Mouse (Mus musculus) liver, embryonic 13.5 days (tissue): ENCODE data around the gene AW011738. TPM values are rescaled to one million over a fixed set of nuclear protein-coding genes. Genes with fewer than 3 reads are reported as not detected.

Source experiments
- ATAC-seq: fragments of 200-750 bp; cut with Nextera tagmentation; 2 replicates; pipeline ENCODE4 v1.8.0; 2017; ENCODE audit warnings: low read depth, mild to moderate bottlenecking, moderate number of reproducible peaks, moderate library complexity
- DNase-seq: peaks from one replicate; pipeline ENCODE4 v3.0.0; 2022
- H3K27ac ChIP-seq: fragments of 300-500 bp; sonication (generic); 2 replicates; pipeline ENCODE4 v1.5.1; 2015; ENCODE audit warnings: moderate library complexity, mild to moderate bottlenecking, inconsistent platforms
- H3K27me3 ChIP-seq: fragments of 300-500 bp; sonication (generic); 2 replicates; pipeline ENCODE4 v1.6.1; 2015; ENCODE audit warnings: mild to moderate bottlenecking, inconsistent platforms
- H3K36me3 ChIP-seq: fragments of 300-500 bp; sonication (generic); 2 replicates; pipeline ENCODE4 v1.6.1; 2015; ENCODE audit warnings: mild to moderate bottlenecking, inconsistent platforms
- H3K4me1 ChIP-seq: fragments of 300-500 bp; sonication (generic); replicated peaks from 2 replicates; pipeline ENCODE4 v1.6.1; 2015; ENCODE audit warnings: inconsistent platforms
- H3K4me2 ChIP-seq: fragments of 300-500 bp; sonication (generic); 2 replicates; pipeline ENCODE4 v1.6.1; 2015; ENCODE audit warnings: inconsistent platforms, mild to moderate bottlenecking, moderate library complexity
- H3K4me3 ChIP-seq: fragments of 300-500 bp; sonication (generic); replicated peaks from 2 replicates; pipeline ENCODE4 v1.5.1; 2015; ENCODE audit warnings: mild to moderate bottlenecking, inconsistent platforms
- H3K9ac ChIP-seq: fragments of 300-500 bp; sonication (generic); 2 replicates; pipeline ENCODE4 v1.6.1; 2015; ENCODE audit warnings: mild to moderate bottlenecking, inconsistent platforms
- H3K9me3 ChIP-seq: fragments of 300-500 bp; sonication (generic); replicated peaks from 2 replicates; pipeline ENCODE4 v1.6.1; 2016; ENCODE audit warnings: inconsistent platforms
- WGBS: fragments of 180-500 bp; shearing (Covaris S2); methylation state at CpG from one replicate; pipeline ENCODE4 v1.1.7; 2015; ENCODE audit not compliant: insufficient replicate concordance; 5-methylcytosine and 5-hydroxymethylcytosine counted together
- polyA plus RNA-seq: library from polyadenylated mRNA; unstranded; fragments of >200 nt; fragmentation: Nextera tagmentation; extraction: Ambion mirVana; gene quantifications from 2 replicates; pipeline ENCODE4 v1.2.1, GENCODE M21; 2015

AW011738 gene
- polyA plus RNA-seq, 1 experiment from 2014 or later, result 0.89 TPM

DNA sequence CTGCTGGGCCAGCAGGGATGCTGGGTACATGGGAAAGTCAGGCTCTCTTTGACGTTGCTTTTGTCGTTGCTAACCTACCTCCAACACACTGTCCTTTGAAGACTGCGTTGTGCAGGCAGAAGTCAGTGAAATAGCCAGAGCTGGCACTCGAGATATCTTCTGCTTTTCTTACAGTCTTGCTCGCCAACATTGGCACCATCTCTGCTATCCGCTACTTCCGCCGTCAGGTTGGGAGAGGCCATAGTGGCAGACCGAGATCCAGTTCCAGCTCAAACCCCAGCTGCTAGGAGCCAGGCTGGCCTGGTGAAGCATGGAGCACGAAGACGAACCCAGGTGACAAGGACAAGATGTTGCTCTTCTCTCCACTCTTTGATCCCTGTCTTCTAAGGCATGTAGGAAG lies 16.8 kb downstream of the AW011738 start:
- 79% methylated on average over 11 of the region's 11 CpGs for WGBS
- Histone ChIP-seq H3K4me3 (no peak overlapping the region), H3K4me2 (no peak overlapping the region), H3K27ac (no peak overlapping the region), H3K36me3 (no peaks in the 10 kb centered on the region), H3K9ac (no peak overlapping the region), H3K9me3 (no peaks in the 10 kb centered on the region), H3K4me1 (no peaks in the 10 kb centered on the region), H3K27me3 (peaks cover 8% of the 10 kb centered on the region)
- ATAC-seq, result no peak
- DNase-seq, result no peak

DNA sequence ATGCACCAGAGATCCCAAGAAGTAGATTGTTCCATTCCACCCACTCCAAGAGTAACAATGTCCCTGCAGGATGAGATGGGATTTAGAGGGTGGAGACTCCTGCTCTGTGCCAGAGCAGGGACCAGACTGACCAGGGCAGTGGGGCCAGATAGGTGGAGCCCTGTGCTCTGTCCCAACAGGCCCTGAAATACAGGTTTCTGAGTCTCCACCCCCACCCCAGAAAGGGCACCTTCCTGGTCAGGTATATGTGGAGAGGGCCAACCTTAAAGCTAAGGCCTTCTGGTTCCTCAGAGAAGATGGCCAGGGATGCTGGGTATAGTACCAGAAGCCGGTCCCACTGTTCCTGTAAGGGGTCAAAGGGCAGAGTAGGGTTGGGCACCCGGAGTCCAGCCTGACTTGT lies 21.2 kb downstream of the AW011738 start:
- Histone ChIP-seq H3K27me3 (no peaks in the 10 kb centered on the region), H3K36me3 (0 out of 2 replicates have a peak, but pooled peaks cover 1% of the 10 kb centered on the region), H3K4me1 (peaks cover 23% of the 10 kb centered on the region), H3K4me3 (no peak overlapping the region), H3K9ac (no peak overlapping the region), H3K27ac (no peak overlapping the region), H3K9me3 (no peaks in the 10 kb centered on the region), H3K4me2 (no peak overlapping the region)
- DNase-seq (no peak), ATAC-seq (no peak)
- WGBS, result 69% methylated on average over 2 of the region's 2 CpGs

DNA sequence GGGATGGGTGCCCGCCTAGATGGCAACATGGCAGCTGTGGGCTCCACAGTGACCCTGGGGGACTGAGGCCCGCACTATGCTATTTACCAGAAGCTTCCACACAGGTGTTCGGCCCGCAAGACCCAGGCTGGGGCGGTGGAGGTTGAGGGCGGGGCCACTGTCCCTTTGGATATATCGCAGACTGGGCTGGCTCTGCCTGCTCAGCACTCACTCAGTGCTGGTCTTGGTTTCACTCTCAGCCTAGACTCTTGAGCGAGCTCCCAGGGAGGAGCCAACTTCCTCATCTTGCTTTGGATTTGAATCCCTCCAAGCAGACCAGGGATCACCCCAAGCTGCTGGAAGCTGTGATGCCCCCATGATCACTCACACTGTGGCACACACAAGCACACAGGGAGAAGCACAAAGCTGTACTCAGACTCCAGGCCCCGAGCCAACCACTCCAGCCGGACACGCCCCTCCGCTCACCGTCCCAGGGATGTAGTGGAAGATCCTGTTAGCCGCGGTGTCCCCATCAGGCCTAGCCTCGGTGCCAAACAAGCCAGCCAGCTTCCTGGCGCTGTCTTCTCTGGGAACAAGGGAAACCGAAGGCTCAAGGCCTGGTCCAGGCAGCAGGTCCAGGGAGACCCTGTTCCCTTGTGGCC lies 24.8 kb downstream of the AW011738 start:
- Histone ChIP-seq H3K4me1 (peaks cover 26% of the 10 kb centered on the region), H3K4me3 (no peak overlapping the region), H3K4me2 (peak overlapping the region; percentile 34), H3K36me3 (peaks cover 37% of the 10 kb centered on the region), H3K9me3 (no peaks in the 10 kb centered on the region), H3K27me3 (no peaks in the 10 kb centered on the region), H3K9ac (peak overlapping the region; percentile 23; the same call in 1 of the 2 replicates), H3K27ac (no peak overlapping the region)
- DNase-seq, result no peak
- peak; percentile 15 for ATAC-seq
- 52% methylated on average over 18 of the region's 18 CpGs for WGBS

DNA sequence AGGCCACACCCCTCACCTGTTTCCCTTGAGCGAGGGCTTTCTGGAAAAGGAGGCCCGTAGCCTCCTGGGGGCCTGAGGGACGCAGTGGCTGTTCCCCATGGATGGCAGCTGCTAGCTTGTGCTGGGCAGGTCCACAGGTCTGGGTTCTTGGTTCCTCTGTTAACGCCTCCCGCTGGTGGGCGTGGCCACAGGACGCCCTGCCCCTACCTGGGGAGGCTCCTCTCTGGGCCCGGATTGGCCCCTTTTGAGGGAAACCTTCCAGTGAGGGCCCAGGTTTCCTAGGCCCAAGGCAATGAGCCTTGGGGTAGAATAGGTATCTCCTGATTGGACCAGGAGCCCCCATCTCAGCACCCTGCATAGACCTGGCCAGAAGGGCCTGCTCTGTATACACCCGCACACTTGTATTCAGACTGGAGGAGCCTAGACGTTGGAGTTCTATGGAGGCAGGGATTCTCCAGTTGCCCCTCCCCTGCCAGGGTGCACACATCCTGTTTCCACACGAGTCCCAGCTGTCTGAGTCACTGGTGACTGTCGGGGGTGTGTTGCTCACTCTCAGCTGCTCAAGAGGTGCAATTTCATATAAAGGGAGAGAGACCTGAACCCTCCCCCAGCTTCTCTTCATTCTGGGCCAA lies 25.4 kb downstream of the AW011738 start:
- H3K27ac ChIP-seq, result no peak overlapping the region
- no peaks in the 10 kb centered on the region for H3K27me3 ChIP-seq
- DNase-seq, result no peak
- peaks cover 32% of the 10 kb centered on the region for H3K4me1 ChIP-seq
- no peak overlapping the region for H3K4me3 ChIP-seq
- ATAC-seq, result peak; percentile 63
- H3K9me3 ChIP-seq, result no peaks in the 10 kb centered on the region
- peaks cover 44% of the 10 kb centered on the region for H3K36me3 ChIP-seq
- H3K4me2 ChIP-seq, result peak overlapping the region; percentile 34
- WGBS, result 42% methylated on average over 12 of the region's 12 CpGs
- H3K9ac ChIP-seq, result peak overlapping the region; percentile 23; the same call in 1 of the 2 replicates

DNA sequence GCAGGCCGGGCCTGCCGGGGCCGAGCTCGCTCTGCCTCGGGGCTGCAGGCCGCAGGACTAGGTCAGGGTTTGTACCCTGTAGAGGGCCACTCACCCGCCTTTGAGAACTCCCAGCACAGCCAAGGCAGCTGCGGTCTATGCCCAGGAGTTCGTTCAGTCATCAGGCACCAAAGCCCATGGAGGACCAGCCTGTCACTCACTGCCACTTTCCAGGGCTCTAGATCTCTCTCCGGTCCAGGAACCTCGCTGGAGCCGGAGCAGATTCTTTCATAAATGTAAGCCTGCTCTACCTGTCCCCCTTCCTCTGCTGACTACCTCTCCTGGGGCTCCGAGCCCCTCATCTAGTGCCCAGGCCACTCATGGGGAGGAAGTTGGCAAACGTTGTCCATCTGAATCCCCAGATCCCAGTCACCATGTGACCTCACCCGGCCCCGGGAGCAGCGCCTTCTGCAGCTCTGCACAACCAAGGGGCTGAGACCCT lies 31.0 kb downstream of the AW011738 start:
- 24% methylated on average over 17 of the region's 17 CpGs for WGBS
- Histone ChIP-seq H3K9ac (peak overlapping the region; percentile 87), H3K4me3 (peak overlapping the region; percentile 87), H3K27ac (peak overlapping the region; percentile 67), H3K4me1 (peaks cover 42% of the 10 kb centered on the region), H3K36me3 (peaks cover 67% of the 10 kb centered on the region), H3K9me3 (no peaks in the 10 kb centered on the region), H3K27me3 (no peaks in the 10 kb centered on the region), H3K4me2 (peak overlapping the region; percentile 99)
- DNase-seq (no peak), ATAC-seq (no peak)

DNA sequence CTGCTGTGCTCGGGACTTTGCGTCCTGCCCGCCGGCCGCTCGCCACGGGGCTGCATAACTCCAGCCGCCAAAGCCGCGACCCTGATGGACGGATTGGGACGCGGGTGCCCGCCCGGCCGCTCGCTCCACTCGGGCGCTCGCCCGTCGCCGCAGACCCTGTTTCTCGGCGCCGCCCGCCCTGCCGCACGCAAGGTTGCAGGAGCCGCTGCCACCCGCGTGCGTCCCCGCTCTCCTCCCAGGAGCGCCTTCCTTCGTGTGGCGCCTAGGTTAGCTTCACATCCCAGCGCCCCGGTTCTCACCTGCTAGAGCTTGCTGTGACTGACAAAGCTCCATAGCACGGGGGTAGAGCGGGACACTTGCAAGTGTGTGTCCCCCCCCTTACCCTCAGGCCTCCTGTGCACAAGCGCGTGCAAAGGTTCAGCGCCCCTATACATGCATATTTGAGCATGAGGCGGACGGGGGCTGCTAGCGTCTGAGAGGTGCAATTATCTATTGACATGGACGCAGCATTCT lies 31.7 kb downstream of the AW011738 start, which contains the start of gene Plekhn1:
Gene Plekhn1, minus strand, starts transcription at position 157 of the 513 bp plus-strand sequence.
- peak; percentile 47 for ATAC-seq

DNA sequence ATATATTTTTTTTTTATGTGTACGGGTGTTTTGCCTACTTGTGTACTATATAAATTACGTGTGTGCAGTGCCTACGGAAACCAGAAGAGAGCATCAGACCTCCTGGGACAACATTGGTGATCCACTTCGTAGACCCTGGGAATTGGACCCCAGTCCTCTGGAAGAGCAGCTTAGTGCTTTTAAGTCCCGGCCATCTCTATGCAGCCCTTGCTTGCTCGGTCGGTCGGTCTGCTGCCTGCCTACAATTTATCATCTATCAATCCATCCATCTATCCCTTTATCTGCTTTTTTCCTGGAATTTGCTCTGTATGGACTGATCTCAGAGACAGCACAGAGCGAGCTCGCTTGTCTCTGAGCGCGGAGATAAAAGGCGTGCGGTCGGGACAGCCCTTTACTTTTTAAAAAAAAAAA lies 32.3 kb downstream of the AW011738 start:
- Histone ChIP-seq H3K27ac (peak overlapping the region; percentile 97), H3K9me3 (no peaks in the 10 kb centered on the region), H3K4me3 (peak overlapping the region; percentile 87), H3K4me2 (peak overlapping the region; percentile 99), H3K36me3 (peaks cover 68% of the 10 kb centered on the region), H3K4me1 (peaks cover 43% of the 10 kb centered on the region), H3K27me3 (no peaks in the 10 kb centered on the region), H3K9ac (peak overlapping the region; percentile 87)
- peak; percentile 49 for ATAC-seq
- under 1% methylated on average over 15 of the region's 15 CpGs for WGBS
- DNase-seq, result no peak

More for the DNA sequence above, 31.7 kb downstream of the AW011738 start, which contains the start of gene Plekhn1:
- Histone ChIP-seq H3K4me1 (peaks cover 43% of the 10 kb centered on the region), H3K27me3 (no peaks in the 10 kb centered on the region), H3K9me3 (no peaks in the 10 kb centered on the region), H3K4me2 (peak within 1 kb of the TSS; percentile 99), H3K9ac (peak within 1 kb of the TSS; percentile 87), H3K27ac (peak within 1 kb of the TSS; percentile 97), H3K36me3 (peaks cover 68% of the 10 kb centered on the region), H3K4me3 (peak within 1 kb of the TSS; percentile 87)
- DNase-seq, result peak; percentile 60
- under 1% methylated on average over 42 of the region's 48 CpGs for WGBS

DNA sequence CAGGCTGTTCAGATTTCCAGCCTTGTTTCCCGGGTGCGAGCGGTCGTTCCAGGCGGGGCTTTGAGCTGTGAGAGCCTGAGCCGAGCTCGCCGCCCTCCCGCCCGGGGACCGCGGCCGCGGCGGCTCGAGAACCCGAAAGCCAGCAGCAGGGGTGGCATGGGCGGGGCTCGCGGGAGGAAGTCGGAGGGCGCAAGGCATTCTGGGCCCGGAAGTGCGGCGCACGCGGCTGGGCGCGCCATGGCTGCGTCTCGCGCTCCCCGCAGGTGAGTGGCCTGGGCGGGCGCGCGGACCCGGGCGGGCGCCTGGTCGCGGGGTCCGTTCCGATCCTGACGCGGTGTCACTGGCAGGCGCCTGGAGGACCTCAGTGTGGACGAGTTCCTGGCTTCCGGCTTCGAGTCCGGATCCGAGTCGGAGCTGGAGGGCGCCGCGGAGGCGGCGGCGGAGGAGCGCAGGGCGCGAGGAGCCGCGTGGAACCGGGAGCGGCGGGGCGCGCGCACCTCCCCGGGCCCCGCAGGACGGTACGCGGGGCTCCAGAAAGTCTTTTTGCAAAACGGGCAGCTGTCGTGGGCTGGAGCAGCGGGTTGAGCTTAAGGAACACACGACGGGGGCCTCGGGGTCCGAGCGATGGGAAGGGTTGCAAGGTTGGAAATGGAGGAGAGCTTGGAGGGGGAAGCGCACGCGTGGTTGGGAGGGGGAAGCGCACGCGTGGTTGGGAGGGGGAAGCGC lies 32.9 kb downstream of the AW011738 start, which contains the start of gene Noc2l:
Gene Noc2l, plus strand, starts transcription at position 203 of the 726 bp plus-strand sequence.
- peak; percentile 85 for ATAC-seq
- DNase-seq, result peak; percentile 90
- Histone ChIP-seq H3K4me3 (peak within 1 kb of the TSS; percentile 87), H3K9me3 (no peaks in the 10 kb centered on the region), H3K36me3 (peaks cover 68% of the 10 kb centered on the region), H3K27me3 (no peaks in the 10 kb centered on the region), H3K4me2 (peak within 1 kb of the TSS; percentile 99), H3K27ac (peak within 1 kb of the TSS; percentile 97), H3K9ac (peak within 1 kb of the TSS; percentile 87), H3K4me1 (peaks cover 43% of the 10 kb centered on the region)
- WGBS, result under 1% methylated on average over 90 of the region's 90 CpGs

DNA sequence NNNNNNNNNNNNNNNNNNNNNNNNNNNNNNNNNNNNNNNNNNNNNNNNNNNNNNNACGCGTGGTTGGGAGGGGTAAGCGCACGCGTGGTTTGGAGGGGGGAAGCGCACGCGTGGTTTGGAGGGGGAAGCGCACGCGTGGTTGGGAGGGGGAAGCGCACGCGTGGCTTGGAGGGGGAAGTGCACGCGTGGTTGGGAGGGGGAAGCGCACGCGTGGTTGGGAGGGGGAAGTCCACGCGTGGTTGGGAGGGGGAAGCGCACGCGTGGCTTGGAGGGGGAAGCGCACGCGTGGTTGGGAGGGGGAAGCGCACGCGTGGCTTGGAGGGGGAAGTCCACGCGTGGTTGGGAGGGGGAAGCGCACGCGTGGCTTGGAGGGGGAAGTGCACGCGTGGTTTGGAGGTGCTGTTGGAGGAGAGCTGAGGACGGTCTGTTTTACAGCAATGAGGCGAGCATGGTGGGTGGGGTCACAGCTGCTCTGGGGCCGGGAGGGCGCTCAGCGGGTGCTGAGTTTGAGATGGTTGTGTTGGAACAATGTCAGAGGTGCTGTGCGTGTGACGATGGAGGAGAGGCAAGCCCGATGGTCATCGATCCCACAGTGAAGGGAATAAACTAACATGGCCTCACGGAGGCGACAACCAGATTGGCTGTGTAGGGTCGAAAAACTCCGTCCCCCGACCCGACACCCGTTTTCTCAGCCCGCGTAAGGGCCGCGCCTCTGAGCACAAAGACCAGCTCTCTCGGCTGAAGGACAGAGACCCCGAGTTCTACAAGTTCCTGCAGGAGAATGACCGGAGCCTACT lies 33.7 kb downstream of the AW011738 start:
- peak overlapping the region; percentile 97 for H3K27ac ChIP-seq
- H3K4me1 ChIP-seq, result peaks cover 43% of the 10 kb centered on the region
- peak overlapping the region; percentile 87 for H3K4me3 ChIP-seq
- peak overlapping the region; percentile 87 for H3K9ac ChIP-seq
- no peaks in the 10 kb centered on the region for H3K27me3 ChIP-seq
- H3K4me2 ChIP-seq, result peak overlapping the region; percentile 99
- ATAC-seq (no peak), DNase-seq (peak; percentile 41)
- 16% methylated on average over 58 of the region's 60 CpGs for WGBS
- H3K36me3 ChIP-seq, result peaks cover 68% of the 10 kb centered on the region
- H3K9me3 ChIP-seq, result no peaks in the 10 kb centered on the region

DNA sequence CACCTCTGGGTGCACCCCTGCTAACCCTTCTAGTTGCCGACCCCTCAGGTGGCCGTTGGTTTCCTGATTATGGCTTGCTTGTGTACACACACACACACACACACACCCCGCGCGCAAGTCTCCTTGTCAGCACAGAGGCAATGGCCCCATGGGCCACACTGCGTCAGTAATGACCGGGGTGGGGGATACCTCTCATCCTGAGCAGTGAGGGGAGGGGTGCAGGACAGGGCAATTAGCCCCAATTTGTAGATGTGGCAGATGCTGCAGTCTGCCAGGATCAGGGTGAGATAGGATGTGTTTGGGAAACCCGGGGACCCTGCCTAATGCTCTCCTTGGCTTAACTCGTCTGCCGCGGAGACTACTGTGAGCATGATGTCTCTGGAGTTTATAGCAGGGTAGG lies 46.5 kb downstream of the AW011738 start:
- Histone ChIP-seq H3K4me1 (peaks cover 74% of the 10 kb centered on the region), H3K36me3 (peaks cover 74% of the 10 kb centered on the region), H3K9me3 (no peaks in the 10 kb centered on the region), H3K27me3 (peaks cover 3% of the 10 kb centered on the region), H3K27ac (peak overlapping the region; percentile 98), H3K4me3 (no peak overlapping the region), H3K9ac (peak overlapping the region; percentile 79), H3K4me2 (no peak overlapping the region)
- DNase-seq (no peak), ATAC-seq (no peak)
- 61% methylated on average over 11 of the region's 11 CpGs for WGBS
